In the genomic region with DNA sequence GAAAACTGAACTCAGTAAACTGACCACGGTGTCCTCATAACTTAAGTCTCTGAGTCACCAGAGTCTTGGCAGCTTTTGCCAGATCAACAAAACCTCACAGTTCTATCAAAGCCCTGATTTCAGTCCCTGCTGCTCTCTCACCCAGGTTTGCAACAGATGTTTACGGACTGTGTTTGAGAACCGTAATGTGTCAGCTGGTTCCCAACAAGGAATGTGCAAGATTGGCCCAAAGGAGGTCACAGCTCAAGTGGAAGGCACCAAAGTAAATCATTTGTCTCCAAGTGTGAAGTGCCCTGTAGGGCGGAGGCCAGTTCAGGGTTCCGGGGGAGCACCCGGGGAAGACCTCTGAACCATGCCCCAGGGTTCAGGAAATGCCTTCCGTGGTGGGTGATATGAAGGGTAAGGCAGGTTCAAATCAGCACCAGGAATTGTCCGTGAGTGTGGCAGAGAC, we compare ENCODE assay signal across 8 mouse cellular contexts. TPM values are rescaled to one million over a fixed set of nuclear protein-coding genes. Genes with fewer than 3 reads are reported as not detected.
DNase-seq lines count a peak whose midpoint lies in the region; ATAC-seq lines count a peak whose summit lies in the region.

No protein-coding gene starts in this region.

- no peak overlapping the region for H3K9ac ChIP-seq in forebrain, embryonic 11.5 days (ENCODE audit: low read length)
- no peak overlapping the region for H3K9ac ChIP-seq in embryonic facial prominence, embryonic 12.5 days
- H3K9ac ChIP-seq in limb, embryonic 13.5 days, result no peak overlapping the region

- H3K4me2 ChIP-seq in forebrain, embryonic 11.5 days (ENCODE audit: low read depth, low read length, severe bottlenecking), result no peak overlapping the region
- H3K4me2 ChIP-seq in embryonic facial prominence, embryonic 12.5 days (replicated peaks), result no peak overlapping the region
- peak overlapping the region; percentile 38 for H3K4me2 ChIP-seq in limb, embryonic 13.5 days (replicated peaks)

- no peak for ATAC-seq in forebrain, embryonic 11.5 days (replicated peaks; ENCODE audit: low FRiP score)
- ATAC-seq in embryonic facial prominence, embryonic 12.5 days (ENCODE audit: insufficient number of reproducible peaks, insufficient read depth, low FRiP score, low TSS enrichment), result no peak
- peak; percentile 13; the same call in 1 of the 2 replicates for ATAC-seq in limb, embryonic 13.5 days (ENCODE audit: low FRiP score, low read depth)
- no peak for ATAC-seq in megakaryocyte, adult 5-6 weeks (ENCODE audit: poor library complexity, severe bottlenecking)

- H3K27ac ChIP-seq in forebrain, embryonic 10.5 days, result peak overlapping the region; percentile 2; the same call in 1 of the 2 replicates
- no peak overlapping the region for H3K27ac ChIP-seq in forebrain, embryonic 11.5 days (ENCODE audit: low read depth, low read length)
- H3K27ac ChIP-seq in embryonic facial prominence, embryonic 12.5 days, result peak overlapping the region; percentile 24
- peak overlapping the region; percentile 89 for H3K27ac ChIP-seq in limb, embryonic 13.5 days

- WGBS in forebrain, embryonic 10.5 days, result 72% methylated on average over 8 of the region's 8 CpGs
- 82% methylated on average over 8 of the region's 8 CpGs for WGBS in forebrain, embryonic 11.5 days
- WGBS in embryonic facial prominence, embryonic 12.5 days, result 51% methylated on average over 8 of the region's 8 CpGs
- WGBS in limb, embryonic 13.5 days, result 31% methylated on average over 8 of the region's 8 CpGs

- no peaks in the 10 kb centered on the region for H3K36me3 ChIP-seq in forebrain, embryonic 10.5 days (replicated peaks)
- H3K36me3 ChIP-seq in forebrain, embryonic 11.5 days (ENCODE audit: control insufficient read depth, insufficient read depth, low read length), result no peaks in the 10 kb centered on the region
- H3K36me3 ChIP-seq in embryonic facial prominence, embryonic 12.5 days, result no peaks in the 10 kb centered on the region
- H3K36me3 ChIP-seq in limb, embryonic 13.5 days, result no peaks in the 10 kb centered on the region

- no peaks in the 10 kb centered on the region for H3K9me3 ChIP-seq in forebrain, embryonic 10.5 days
- no peaks in the 10 kb centered on the region for H3K9me3 ChIP-seq in forebrain, embryonic 11.5 days (ENCODE audit: control insufficient read depth, low read length)
- no peaks in the 10 kb centered on the region for H3K9me3 ChIP-seq in embryonic facial prominence, embryonic 12.5 days
- no peaks in the 10 kb centered on the region for H3K9me3 ChIP-seq in limb, embryonic 13.5 days

- no peak overlapping the region for H3K4me3 ChIP-seq in forebrain, embryonic 10.5 days
- H3K4me3 ChIP-seq in forebrain, embryonic 11.5 days (ENCODE audit: low read depth, low read length), result no peak overlapping the region
- no peak overlapping the region for H3K4me3 ChIP-seq in embryonic facial prominence, embryonic 12.5 days
- H3K4me3 ChIP-seq in limb, embryonic 13.5 days, result no peak overlapping the region

- no peak for DNase-seq in forebrain, embryonic 10.5 days (ENCODE audit: extremely low spot score, low spot score)
- no peak for DNase-seq in forebrain, embryonic 11.5 days (ENCODE audit: low spot score)
- DNase-seq in heart, postnatal 4 days, result peak; percentile 23
- no peak for DNase-seq in c-Kit-positive CD71-positive TER-119-positive erythroid progenitor cells, embryonic 14.5 days (ENCODE audit: low spot score)
- no peak for DNase-seq in cerebellum, adult 11-12 months

- no peaks in the 10 kb centered on the region for H3K27me3 ChIP-seq in forebrain, embryonic 10.5 days (ENCODE audit: poor library complexity, severe bottlenecking)
- no peaks in the 10 kb centered on the region for H3K27me3 ChIP-seq in forebrain, embryonic 11.5 days (ENCODE audit: control insufficient read depth, insufficient read depth, low read length)
- no peaks in the 10 kb centered on the region for H3K27me3 ChIP-seq in embryonic facial prominence, embryonic 12.5 days
- no peaks in the 10 kb centered on the region for H3K27me3 ChIP-seq in limb, embryonic 13.5 days

- peaks cover 20% of the 10 kb centered on the region for H3K4me1 ChIP-seq in forebrain, embryonic 10.5 days
- H3K4me1 ChIP-seq in forebrain, embryonic 11.5 days (replicated peaks; ENCODE audit: control insufficient read depth, insufficient read depth, low read length), result no peaks in the 10 kb centered on the region
- peaks cover 19% of the 10 kb centered on the region for H3K4me1 ChIP-seq in embryonic facial prominence, embryonic 12.5 days
- peaks cover 35% of the 10 kb centered on the region for H3K4me1 ChIP-seq in limb, embryonic 13.5 days

RNA-seq across cellular contexts. Expression of a gene that starts 36.9 kb away (rescaled TPM):
- 9.7 and 9.8 TPM in 2 replicates for polyA plus RNA-seq in forebrain, embryonic 10.5 days (2016; fragmentation: Nextera tagmentation; extraction: Ambion mirVana)
- 14.4 and 16.3 TPM in 2 replicates for polyA plus RNA-seq in forebrain, embryonic 11.5 days (2014; fragmentation: Nextera tagmentation; extraction: Ambion mirVana)
- 8.9 and 9.2 TPM in 2 replicates for polyA plus RNA-seq in embryonic facial prominence, embryonic 12.5 days (2016; fragmentation: Nextera tagmentation; extraction: Ambion mirVana)
- total RNA-seq in heart, postnatal 4 days (2021), result 10 to 100 TPM; 12.3 to 12.5 TPM
- 7.2 and 7.8 TPM in 2 replicates for polyA plus RNA-seq in limb, embryonic 13.5 days (2015; fragmentation: Nextera tagmentation; extraction: Ambion mirVana)
- 86.5 and 89.6 TPM in 2 replicates for total RNA-seq in megakaryocyte, adult 5-6 weeks (2015)
- 80.4 and 101 TPM in 2 replicates for total RNA-seq in megakaryocyte, adult 5-6 weeks (2017)
